Mouse (Mus musculus) layer of hippocampus, postnatal 25 days (tissue): ENCODE measurements at regions not wholly inside any gene's neighbourhood (a gene's known extent, or its start where the extent isn't known, plus 50 kb on each side); places are given as distances from the start of the nearest gene placed in this dataset.

ENCODE experiments used
- DNase-seq, 2 experiments: peaks; one replicate each; pipeline ENCODE4 v3.0.0; 2022; ENCODE audit warnings: mixed read lengths in 2 of 2, low spot score in 1 of 2; ENCODE audit errors: extremely low spot score in 1 of 2

DNA sequence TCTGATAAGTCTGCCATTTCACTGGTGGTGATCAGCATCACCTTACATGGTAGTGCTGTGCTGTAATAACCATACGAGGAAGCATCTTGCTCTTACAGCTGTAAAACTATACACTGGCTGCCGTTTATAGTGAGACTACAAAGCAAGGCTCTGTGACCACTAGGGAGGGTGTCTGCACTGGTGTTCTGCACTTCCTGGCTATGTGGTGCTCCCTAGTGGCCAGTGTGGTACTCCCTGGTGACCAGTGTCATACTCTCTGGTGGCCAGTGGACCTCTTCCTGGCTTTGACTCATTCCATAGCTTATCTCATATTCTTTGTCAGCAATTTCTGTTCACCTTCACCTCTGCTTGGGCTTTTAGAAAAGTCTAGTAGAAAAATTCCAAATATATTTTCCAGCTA lies 114.7 kb upstream of the Lsm14a start:
- DNase-seq = no peak

- no peak for DNase-seq
Observed at GRCm38 (mm10) chr7:34506816-34507215, 113.7 kb upstream of the Lsm14a start.

GRCm38 (mm10) chr7:34493892-34494291 lies 100.8 kb upstream of the Lsm14a start:
- DNase-seq = peak in 1 of 2 experiments; percentile 9

- DNase-seq = no peak
Observed at GRCm38 (mm10) chr7:34484908-34485598, 91.9 kb upstream of the Lsm14a start.

- no peak for DNase-seq
Observed at GRCm38 (mm10) chr7:34483368-34483767, 90.3 kb upstream of the Lsm14a start.

GRCm38 (mm10) chr7:34480771-34481170 lies 87.7 kb upstream of the Lsm14a start:
- no peak for DNase-seq

DNA sequence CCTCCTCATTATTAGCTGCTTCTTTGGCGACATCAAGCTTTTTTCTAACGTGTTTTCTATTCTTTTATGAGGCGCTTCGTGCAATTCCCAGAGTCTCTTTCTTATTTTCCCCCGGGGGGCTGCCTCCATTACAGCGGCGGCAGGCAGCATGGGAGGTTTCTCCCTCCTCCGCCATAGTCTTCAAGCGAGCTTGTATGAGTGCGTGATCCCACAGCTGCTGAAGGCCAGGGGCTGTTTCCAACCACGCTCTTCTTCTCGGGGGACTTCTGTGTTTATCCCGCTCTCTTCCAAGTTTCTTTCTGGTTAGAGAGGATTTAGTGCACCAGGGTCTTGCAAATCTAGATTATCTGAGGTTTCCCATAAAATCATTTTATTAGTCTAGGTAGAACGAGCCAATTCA lies 77.9 kb upstream of the Lsm14a start:
- no peak for DNase-seq

DNA sequence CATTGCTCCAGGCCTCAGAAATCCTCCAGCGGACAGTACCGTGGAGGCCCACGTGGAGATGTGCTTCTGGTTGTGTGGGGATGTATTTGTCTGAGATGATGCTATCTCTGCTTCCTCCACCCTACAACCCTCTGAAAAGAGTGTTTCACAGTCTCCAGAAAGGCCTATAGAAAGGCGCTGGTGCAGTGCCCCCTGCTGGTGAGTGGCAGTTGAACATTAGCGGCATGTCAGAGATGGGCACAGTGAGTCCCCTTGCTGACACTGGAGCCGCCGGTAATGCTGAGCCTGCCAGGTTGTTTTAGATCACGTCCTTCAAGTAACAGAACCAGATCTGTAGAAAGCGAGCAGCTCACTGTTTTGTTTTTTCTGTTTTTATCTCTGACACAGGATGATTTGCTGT lies 69.0 kb upstream of the Lsm14a start:
- DNase-seq = peak in 1 of 2 experiments; percentile 52

GRCm38 (mm10) chr7:34459834-34460495 lies 66.8 kb upstream of the Lsm14a start:
- no peak for DNase-seq

GRCm38 (mm10) chr7:34458851-34459250 lies 65.7 kb upstream of the Lsm14a start:
- DNase-seq = no peak

DNA sequence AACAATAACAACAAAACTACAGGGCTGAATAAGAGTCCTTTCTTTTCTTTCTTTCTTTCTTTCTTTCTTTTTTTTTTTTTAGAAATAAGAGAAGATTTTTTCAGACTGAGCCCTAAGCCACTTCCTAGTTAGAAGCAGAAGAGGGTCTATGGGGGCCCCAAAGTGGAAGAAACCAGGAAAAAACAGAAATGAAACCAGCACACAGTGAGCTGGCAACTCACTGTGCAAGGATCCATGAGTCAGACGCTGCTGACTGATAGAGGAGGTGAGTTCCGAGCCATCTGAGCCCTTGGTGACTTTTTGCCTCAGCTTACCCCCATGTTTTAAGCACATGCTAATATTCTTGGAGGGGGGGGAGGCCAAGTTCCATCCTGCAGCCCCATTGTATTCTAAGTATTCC lies 55.2 kb upstream of the Lsm14a start:
- DNase-seq = no peak

DNA sequence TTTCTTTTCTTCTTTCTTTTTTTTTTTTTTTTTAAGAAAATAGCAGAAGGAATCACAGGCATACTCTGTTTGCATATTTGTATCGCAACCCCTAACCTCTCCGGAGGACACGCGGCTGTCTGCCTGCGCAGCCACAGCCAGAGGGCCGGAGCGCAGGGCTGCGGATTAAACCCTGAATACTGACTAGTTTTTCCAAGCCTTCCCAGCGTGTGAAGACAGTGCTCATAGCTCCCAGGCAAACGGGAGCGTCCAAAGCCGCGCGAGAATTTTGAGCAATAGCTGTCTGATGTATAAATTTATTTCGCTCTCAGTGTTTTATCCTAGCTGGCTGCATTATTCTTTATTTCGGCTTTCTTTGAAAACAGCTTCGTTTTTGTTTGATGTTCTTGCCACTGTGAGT lies 51.1 kb upstream of the Lsm14a start:
- no peak for DNase-seq
